Mouse (Mus musculus) kidney, adult 2 months (tissue): ENCODE data around the gene D430041D05Rik. TPM values are rescaled to one million over a fixed set of nuclear protein-coding genes. Genes with fewer than 3 reads are reported as not detected.

Source experiments
- DNase-seq: peaks from one replicate; pipeline ENCODE4 v3.0.0; 2021
- H3K27ac ChIP-seq: fragments of 200-500 bp; 2 replicates; pipeline ENCODE4 v1.5.1; 2012; ENCODE audit warnings: low read depth, low read length, control low read depth, inconsistent platforms; ENCODE audit not compliant: insufficient read depth
- H3K27me3 ChIP-seq: fragments of 200-500 bp; replicated peaks from 2 replicates; pipeline ENCODE4 v1.6.1; 2012; ENCODE audit warnings: mild to moderate bottlenecking, moderate library complexity, low read length, inconsistent platforms; ENCODE audit not compliant: control insufficient read depth, insufficient read depth
- H3K36me3 ChIP-seq: fragments of 200-500 bp; 2 replicates; pipeline ENCODE4 v1.6.1; 2012; ENCODE audit warnings: mild to moderate bottlenecking, moderate library complexity, low read length, inconsistent platforms; ENCODE audit not compliant: control insufficient read depth, insufficient read depth
- H3K4me1 ChIP-seq: fragments of 200-500 bp; 2 replicates; pipeline ENCODE4 v1.6.1; 2011; ENCODE audit warnings: low read length; ENCODE audit not compliant: control insufficient read depth, insufficient read depth
- H3K4me3 ChIP-seq: fragments of 200-500 bp; 2 replicates; pipeline ENCODE4 v1.5.1; 2011; ENCODE audit warnings: mild to moderate bottlenecking, low read depth, low read length, control low read depth; ENCODE audit not compliant: insufficient read depth
- CTCF ChIP-seq: fragments of 200-500 bp; conservative IDR thresholded peaks from 2 replicates; pipeline ENCODE4 v1.5.1; 2011; ENCODE audit warnings: low read depth, mild to moderate bottlenecking, control low read depth, low read length, moderate library complexity, mixed read lengths; ENCODE audit not compliant: insufficient read depth, insufficient read length
- POLR2A ChIP-seq: fragments of 200-500 bp; IDR thresholded peaks from one replicate; pipeline ENCODE4 v1.6.1; 2011; ENCODE audit warnings: low read depth, low read length, control low read depth
- WGBS: fragments of 180-500 bp; shearing (Covaris S2); methylation state at CpG from one replicate; pipeline ENCODE4 v1.1.7; 2018; 5-methylcytosine and 5-hydroxymethylcytosine counted together
- polyA plus RNA-seq: library from polyadenylated mRNA; depleted of rRNA; stranded (reverse); fragments of >200 nt; gene quantifications from 2 replicates; pipeline ENCODE4 v1.2.3, GENCODE M21; 2012

D430041D05Rik gene
- polyA plus RNA-seq, 1 experiment, result 0.02 TPM

DNA sequence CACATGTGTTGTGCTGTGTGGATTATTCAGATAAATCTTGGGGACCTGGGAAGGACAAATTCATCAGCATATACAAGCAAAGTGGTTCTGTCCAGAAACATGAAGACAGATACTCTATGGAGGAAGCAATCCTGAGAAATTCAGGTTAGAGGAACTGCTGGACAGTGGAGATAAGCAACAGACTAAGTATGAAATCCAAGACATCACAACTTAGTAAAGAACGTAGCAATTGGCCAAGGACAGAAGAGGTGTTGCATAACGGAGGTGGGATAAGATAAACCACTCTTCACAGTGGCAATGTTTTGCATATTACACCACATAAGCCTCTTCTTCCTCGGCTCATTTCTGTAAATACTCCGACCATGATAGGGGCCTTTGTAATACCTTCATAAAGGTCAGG lies 10.0 kb upstream of the D430041D05Rik start:
- TF ChIP-seq CTCF (no peak), POLR2A (no peak)
- Histone ChIP-seq H3K36me3 (no peaks in the 10 kb centered on the region), H3K4me1 (no peaks in the 10 kb centered on the region), H3K4me3 (no peak overlapping the region), H3K27me3 (no peaks in the 10 kb centered on the region), H3K27ac (no peak overlapping the region)
- DNase-seq, result no peak
- 82% methylated on average over 4 of the region's 4 CpGs for WGBS

DNA sequence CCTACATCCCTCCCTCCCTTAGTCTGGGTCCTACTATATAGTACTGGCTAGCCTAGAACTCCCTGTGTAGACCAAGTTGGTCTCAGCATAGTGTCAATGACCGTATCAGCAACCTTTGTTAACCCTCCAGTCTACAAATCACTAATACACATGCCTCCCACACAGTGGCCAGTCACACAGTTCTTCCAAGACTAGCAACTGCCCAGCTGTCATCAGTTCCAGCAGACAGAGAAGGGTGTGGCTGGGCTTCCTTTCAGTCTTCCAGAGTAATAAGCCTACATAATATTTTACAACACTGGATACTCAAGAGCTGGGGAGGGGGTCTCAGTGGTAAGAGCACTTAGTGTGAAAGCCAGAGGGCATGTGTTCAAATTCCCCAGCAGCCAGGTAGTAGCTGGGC lies 9.2 kb upstream of the D430041D05Rik start:
- 60% methylated on average over 1 of the region's 1 CpGs for WGBS
- TF ChIP-seq POLR2A (no peak), CTCF (no peak)
- no peaks in the 10 kb centered on the region for H3K36me3 ChIP-seq
- no peak overlapping the region for H3K4me3 ChIP-seq
- H3K27ac ChIP-seq, result no peak overlapping the region
- H3K4me1 ChIP-seq, result no peaks in the 10 kb centered on the region
- no peak for DNase-seq
- no peaks in the 10 kb centered on the region for H3K27me3 ChIP-seq

DNA sequence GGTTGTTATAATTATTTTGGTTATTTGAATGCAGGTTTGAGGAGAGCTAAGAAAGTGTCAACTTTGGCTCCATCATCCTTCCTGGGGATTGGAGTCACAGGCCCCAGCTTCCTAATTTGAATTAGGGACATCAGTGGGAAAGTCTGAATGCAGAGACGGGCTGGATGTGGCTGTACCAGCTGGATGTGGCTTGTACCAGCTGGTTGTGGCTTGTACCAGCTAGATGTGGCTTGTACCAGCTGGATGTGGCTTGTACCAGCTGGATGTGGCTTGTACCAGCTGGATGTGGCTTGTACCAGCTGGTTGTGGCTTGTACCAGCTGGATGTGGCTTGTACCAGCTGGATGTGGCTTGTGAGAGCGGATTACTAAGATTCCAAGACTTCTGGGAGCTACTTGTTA lies 8.6 kb upstream of the D430041D05Rik start:
- Histone ChIP-seq H3K27me3 (no peaks in the 10 kb centered on the region), H3K27ac (no peak overlapping the region), H3K4me1 (no peaks in the 10 kb centered on the region), H3K36me3 (no peaks in the 10 kb centered on the region), H3K4me3 (no peak overlapping the region)
- DNase-seq, result no peak
- TF ChIP-seq POLR2A (no peak), CTCF (no peak)
- 97% methylated on average over 2 of the region's 2 CpGs for WGBS

DNA sequence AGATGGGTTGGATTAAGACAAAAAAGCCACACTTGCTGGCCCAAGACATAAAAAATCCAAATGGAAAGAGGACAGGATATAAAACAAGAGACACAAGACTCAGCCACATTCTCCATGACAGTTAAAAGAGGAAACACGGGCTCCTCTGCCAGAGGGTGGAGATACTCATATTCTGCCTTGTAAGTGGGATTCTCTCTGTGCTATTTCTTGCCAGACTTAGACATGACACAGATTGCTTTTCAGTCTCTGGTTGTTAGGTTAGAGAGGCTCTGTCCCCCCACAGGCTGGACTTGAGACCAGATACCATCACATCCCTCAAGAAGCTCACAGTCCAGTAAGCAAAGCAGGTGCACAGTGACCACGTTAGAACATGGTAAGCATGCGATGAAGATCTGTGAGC lies 2.2 kb upstream of the D430041D05Rik start:
- peaks cover 2% of the 10 kb centered on the region; the same call in 1 of the 2 replicates for H3K27me3 ChIP-seq
- TF ChIP-seq CTCF (no peak), POLR2A (no peak)
- no peaks in the 10 kb centered on the region for H3K4me1 ChIP-seq
- WGBS, result 75% methylated on average over 3 of the region's 3 CpGs
- no peak overlapping the region for H3K27ac ChIP-seq
- H3K36me3 ChIP-seq, result no peaks in the 10 kb centered on the region
- H3K4me3 ChIP-seq, result no peak overlapping the region
- DNase-seq, result no peak

DNA sequence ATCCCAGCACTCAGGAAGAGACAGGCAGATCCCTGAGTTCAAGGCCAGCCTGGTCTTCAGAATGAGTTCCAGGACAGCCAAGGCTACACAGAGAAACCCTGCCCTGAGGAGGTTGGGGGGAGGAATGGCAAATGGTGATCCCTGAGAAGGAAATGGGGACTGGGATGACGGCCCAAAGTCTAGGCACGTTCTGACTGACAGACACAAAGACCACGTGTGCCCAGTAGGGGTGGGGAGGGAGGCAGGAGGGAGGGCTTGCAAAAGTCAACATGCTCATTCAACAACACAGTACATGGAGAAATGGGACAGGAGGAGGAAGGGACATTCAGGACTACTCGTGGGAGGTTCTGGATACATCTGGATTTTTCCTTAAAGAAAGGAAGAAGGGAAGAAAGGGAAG lies 1.7 kb upstream of the D430041D05Rik start:
- H3K4me3 ChIP-seq, result no peak overlapping the region
- H3K36me3 ChIP-seq, result no peaks in the 10 kb centered on the region
- DNase-seq, result no peak
- no peak for TF ChIP-seq CTCF
- TF ChIP-seq POLR2A, result no peak
- no peaks in the 10 kb centered on the region for H3K4me1 ChIP-seq
- 58% methylated on average over 4 of the region's 4 CpGs for WGBS
- H3K27ac ChIP-seq, result no peak overlapping the region
- peaks cover 2% of the 10 kb centered on the region; the same call in 1 of the 2 replicates for H3K27me3 ChIP-seq

DNA sequence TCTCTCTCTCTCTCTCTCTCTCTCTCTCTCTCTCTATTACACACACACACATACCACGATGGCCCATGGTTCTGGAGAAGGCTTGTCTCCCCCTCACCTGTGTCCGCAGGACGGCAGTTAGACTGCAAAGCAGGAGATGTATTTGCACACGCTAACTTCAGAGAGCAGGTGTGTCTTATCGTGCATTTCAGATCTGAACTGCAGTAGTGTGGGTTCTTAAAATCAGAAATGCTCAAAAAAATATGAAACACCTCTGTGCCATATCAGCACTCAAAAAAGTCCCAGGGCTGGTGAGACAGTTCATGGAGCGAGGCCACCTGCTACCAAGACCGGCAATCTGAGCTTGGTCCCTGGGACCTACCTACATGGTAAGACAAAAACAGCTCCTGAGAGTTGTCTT lies 993 bp upstream of the D430041D05Rik start:
- Histone ChIP-seq H3K27ac (no peak overlapping the region), H3K4me1 (no peaks in the 10 kb centered on the region), H3K36me3 (no peaks in the 10 kb centered on the region), H3K27me3 (peaks cover 2% of the 10 kb centered on the region; the same call in 1 of the 2 replicates), H3K4me3 (no peak overlapping the region)
- DNase-seq, result no peak
- TF ChIP-seq CTCF (no peak), POLR2A (no peak)
- WGBS, result 92% methylated on average over 7 of the region's 7 CpGs

DNA sequence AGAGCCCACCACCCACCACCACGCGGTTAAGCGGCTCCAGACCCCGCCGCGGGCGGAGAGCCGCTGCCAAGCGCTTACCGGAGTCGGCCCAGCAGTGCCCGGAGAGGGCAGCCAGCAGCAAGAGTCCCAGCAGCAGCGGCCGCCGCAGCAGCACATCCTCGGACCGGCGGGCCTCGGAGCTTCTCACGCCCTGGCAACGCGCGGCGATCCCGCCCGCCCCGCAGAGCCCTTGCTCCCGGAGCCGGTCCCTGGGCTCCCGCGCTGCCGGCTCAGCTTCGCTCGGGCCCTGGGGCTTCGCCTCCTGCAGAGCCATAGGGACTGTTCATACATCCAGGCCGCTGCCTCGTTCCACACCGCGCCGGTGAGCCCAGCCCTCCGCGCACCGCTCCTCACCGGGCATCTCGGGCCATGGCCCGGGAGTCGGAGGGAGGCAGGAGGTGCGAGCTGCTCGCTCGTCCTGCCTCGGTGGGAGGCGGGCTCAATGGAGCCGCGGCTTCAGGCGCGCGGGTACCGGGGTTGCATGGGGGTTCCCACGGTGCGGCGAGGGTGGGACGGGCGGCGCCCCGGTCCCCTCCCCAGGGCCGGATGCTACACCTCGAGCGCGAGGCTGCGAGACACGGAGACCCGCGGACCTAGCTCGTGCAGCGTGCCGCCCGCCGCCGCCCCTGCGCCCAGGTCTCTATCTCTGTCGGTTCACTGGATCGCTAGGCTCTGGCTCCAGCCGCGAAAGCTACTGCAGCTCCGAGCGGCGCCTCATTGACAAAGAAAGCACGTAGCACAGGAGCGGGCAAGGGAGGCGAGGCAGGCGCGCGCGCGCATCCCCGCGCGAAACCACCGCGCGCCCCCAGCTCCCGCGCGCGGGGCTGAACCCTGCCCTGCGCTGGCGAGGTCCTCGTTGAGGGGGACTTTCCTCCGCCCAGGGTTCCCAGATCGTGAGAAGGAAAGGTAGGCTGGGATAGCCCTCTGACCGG lies 677 bp downstream of the D430041D05Rik start:
- TF ChIP-seq POLR2A (no peak), CTCF (no peak)
- peak overlapping the region; percentile 50 for H3K4me3 ChIP-seq
- no peak overlapping the region for H3K27ac ChIP-seq
- no peaks in the 10 kb centered on the region for H3K4me1 ChIP-seq
- WGBS, result 1% methylated on average over 111 of the region's 111 CpGs
- peak; percentile 6 for DNase-seq
- no peaks in the 10 kb centered on the region for H3K36me3 ChIP-seq
- peaks cover 2% of the 10 kb centered on the region; the same call in 1 of the 2 replicates for H3K27me3 ChIP-seq
